Mouse (Mus musculus): ENCODE measurements at regions not wholly inside any gene's neighbourhood (a gene's known extent, or its start where the extent isn't known, plus 50 kb on each side); places are given as distances from the start of the nearest gene placed in this dataset.

DNA sequence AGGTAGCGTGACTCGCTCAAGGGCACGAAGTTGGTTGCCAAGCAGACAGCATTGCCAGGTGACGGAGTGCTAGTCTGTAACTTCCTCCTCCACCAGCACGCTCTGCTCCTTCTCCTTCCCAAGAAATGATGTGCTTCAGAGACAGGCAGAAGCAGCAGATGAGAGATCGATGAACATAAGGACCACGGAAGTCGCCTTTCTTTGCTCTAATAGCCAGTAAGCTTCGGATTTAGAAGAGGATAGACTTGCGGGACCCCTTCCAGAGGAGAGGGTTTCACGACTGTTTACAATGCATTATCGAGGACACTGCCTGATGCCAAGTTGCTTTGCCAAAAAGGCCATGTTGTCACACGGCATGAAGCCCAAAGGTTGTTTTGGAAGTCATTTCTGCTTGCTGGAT lies 199.2 kb downstream of the Spry2 start:
- H3K36me3 ChIP-seq (replicated peaks): no peaks in the 10 kb centered on the region
- no peak overlapping the region for H3K4me3 ChIP-seq (ENCODE audit: low read depth, low read length)
- TF ChIP-seq GATA2 (IDR thresholded peaks at IDR 0.05; ENCODE audit: borderline replicate concordance, low read depth, low read length) (no peak), GATA1 (IDR thresholded peaks at IDR 0.05; ENCODE audit: borderline replicate concordance, low read length) (no peak), TAL1 (conservative IDR thresholded peaks at IDR 0.05; ENCODE audit: low read depth, low read length) (no peak), POLR2AphosphoS5 (IDR thresholded peaks at IDR 0.05; ENCODE audit: insufficient replicate concordance, low read depth, low read length) (no peak), CTCF (IDR thresholded peaks at IDR 0.05; ENCODE audit: low read depth, low read length) (no peak)
- H3K4me1 ChIP-seq (ENCODE audit: insufficient read depth, low read depth, low read length): no peaks in the 10 kb centered on the region
- H3K9me3 ChIP-seq (replicated peaks): peaks cover 23% of the 10 kb centered on the region
- H3K27me3 ChIP-seq (ENCODE audit: insufficient read depth, low read length): no peaks in the 10 kb centered on the region
- ATAC-seq (ENCODE audit: extremely low read depth, insufficient number of reproducible peaks, low FRiP score, poor library complexity, severe bottlenecking) (no peak), DNase-seq (ENCODE audit: low spot score) (no peak)

GRCm38 (mm10) chr14:105694969-105695368 lies 201.7 kb downstream of the Spry2 start:
- no peak overlapping the region for H3K4me3 ChIP-seq (ENCODE audit: low read depth, low read length)
- H3K27me3 ChIP-seq (ENCODE audit: insufficient read depth, low read length): no peaks in the 10 kb centered on the region
- H3K4me1 ChIP-seq (ENCODE audit: insufficient read depth, low read depth, low read length): no peaks in the 10 kb centered on the region
- TF ChIP-seq TAL1 (conservative IDR thresholded peaks at IDR 0.05; ENCODE audit: low read depth, low read length): no peak
- no peak for TF ChIP-seq GATA2 (IDR thresholded peaks at IDR 0.05; ENCODE audit: borderline replicate concordance, low read depth, low read length)
- TF ChIP-seq GATA1 (IDR thresholded peaks at IDR 0.05; ENCODE audit: borderline replicate concordance, low read length): no peak
- no peak for TF ChIP-seq CTCF (IDR thresholded peaks at IDR 0.05; ENCODE audit: low read depth, low read length)
- no peak for ATAC-seq (ENCODE audit: extremely low read depth, insufficient number of reproducible peaks, low FRiP score, poor library complexity, severe bottlenecking)
- H3K36me3 ChIP-seq (replicated peaks): no peaks in the 10 kb centered on the region
- H3K9me3 ChIP-seq (replicated peaks): peaks cover 31% of the 10 kb centered on the region
- DNase-seq (ENCODE audit: low spot score): no peak

DNA sequence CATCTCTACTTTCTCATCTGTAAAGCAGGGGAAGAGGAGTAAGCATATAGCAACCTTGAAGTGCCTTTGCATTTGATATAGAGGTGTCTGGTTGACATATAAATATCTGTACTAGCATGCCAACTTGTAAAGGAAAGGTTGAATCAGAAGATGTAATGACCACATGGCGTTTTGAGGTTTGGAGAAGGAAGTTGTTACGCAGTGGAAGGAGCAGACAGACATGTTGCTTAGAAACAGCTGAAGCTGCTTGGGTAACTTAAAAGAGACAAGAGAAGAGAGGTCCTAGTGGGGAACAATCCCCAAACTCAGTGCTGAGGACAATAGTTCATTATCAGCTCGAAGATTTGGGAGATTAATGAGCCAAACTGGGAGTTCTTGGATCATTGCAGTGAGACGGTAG lies 202.9 kb downstream of the Spry2 start:
- H3K36me3 ChIP-seq (replicated peaks): no peaks in the 10 kb centered on the region
- H3K4me3 ChIP-seq (ENCODE audit: low read depth, low read length): no peak overlapping the region
- H3K9me3 ChIP-seq (replicated peaks): peaks cover 38% of the 10 kb centered on the region
- H3K4me1 ChIP-seq (ENCODE audit: insufficient read depth, low read depth, low read length): no peaks in the 10 kb centered on the region
- TF ChIP-seq POLR2AphosphoS5 (IDR thresholded peaks at IDR 0.05; ENCODE audit: insufficient replicate concordance, low read depth, low read length) (no peak), CTCF (IDR thresholded peaks at IDR 0.05; ENCODE audit: low read depth, low read length) (no peak), GATA2 (IDR thresholded peaks at IDR 0.05; ENCODE audit: borderline replicate concordance, low read depth, low read length) (no peak), TAL1 (conservative IDR thresholded peaks at IDR 0.05; ENCODE audit: low read depth, low read length) (no peak), GATA1 (IDR thresholded peaks at IDR 0.05; ENCODE audit: borderline replicate concordance, low read length) (no peak)
- no peak for ATAC-seq (ENCODE audit: extremely low read depth, insufficient number of reproducible peaks, low FRiP score, poor library complexity, severe bottlenecking)
- DNase-seq (ENCODE audit: low spot score): no peak
- no peaks in the 10 kb centered on the region for H3K27me3 ChIP-seq (ENCODE audit: insufficient read depth, low read length)

GRCm38 (mm10) chr14:105684826-105685465 lies 211.7 kb downstream of the Spry2 start:
- Histone ChIP-seq H3K9me3 (replicated peaks) (peaks cover 35% of the 10 kb centered on the region), H3K36me3 (replicated peaks) (no peaks in the 10 kb centered on the region), H3K4me3 (ENCODE audit: low read depth, low read length) (no peak overlapping the region), H3K4me1 (ENCODE audit: insufficient read depth, low read depth, low read length) (no peaks in the 10 kb centered on the region), H3K27me3 (ENCODE audit: insufficient read depth, low read length) (no peaks in the 10 kb centered on the region)
- ATAC-seq (ENCODE audit: extremely low read depth, insufficient number of reproducible peaks, low FRiP score, poor library complexity, severe bottlenecking) (no peak), DNase-seq (ENCODE audit: low spot score) (no peak)
- TF ChIP-seq CTCF (IDR thresholded peaks at IDR 0.05; ENCODE audit: low read depth, low read length): no peak
- no peak for TF ChIP-seq GATA2 (IDR thresholded peaks at IDR 0.05; ENCODE audit: borderline replicate concordance, low read depth, low read length)
- no peak for TF ChIP-seq GATA1 (IDR thresholded peaks at IDR 0.05; ENCODE audit: borderline replicate concordance, low read length)
- no peak for TF ChIP-seq POLR2AphosphoS5 (IDR thresholded peaks at IDR 0.05; ENCODE audit: insufficient replicate concordance, low read depth, low read length)
- no peak for TF ChIP-seq TAL1 (conservative IDR thresholded peaks at IDR 0.05; ENCODE audit: low read depth, low read length)

- no peaks in the 10 kb centered on the region for H3K36me3 ChIP-seq (replicated peaks)
- H3K27me3 ChIP-seq (ENCODE audit: insufficient read depth, low read length): no peaks in the 10 kb centered on the region
- DNase-seq (ENCODE audit: low spot score) (no peak), ATAC-seq (ENCODE audit: extremely low read depth, insufficient number of reproducible peaks, low FRiP score, poor library complexity, severe bottlenecking) (no peak)
- H3K9me3 ChIP-seq (replicated peaks): peaks cover 33% of the 10 kb centered on the region
- TF ChIP-seq GATA2 (IDR thresholded peaks at IDR 0.05; ENCODE audit: borderline replicate concordance, low read depth, low read length) (no peak), GATA1 (IDR thresholded peaks at IDR 0.05; ENCODE audit: borderline replicate concordance, low read length) (no peak), TAL1 (conservative IDR thresholded peaks at IDR 0.05; ENCODE audit: low read depth, low read length) (no peak), CTCF (IDR thresholded peaks at IDR 0.05; ENCODE audit: low read depth, low read length) (no peak), POLR2AphosphoS5 (IDR thresholded peaks at IDR 0.05; ENCODE audit: insufficient replicate concordance, low read depth, low read length) (no peak)
- no peak overlapping the region for H3K4me3 ChIP-seq (ENCODE audit: low read depth, low read length)
- H3K4me1 ChIP-seq (ENCODE audit: insufficient read depth, low read depth, low read length): no peaks in the 10 kb centered on the region
Observed at GRCm38 (mm10) chr14:105684329-105684728, 212.3 kb downstream of the Spry2 start.

GRCm38 (mm10) chr14:105676646-105676930 lies 220.0 kb downstream of the Spry2 start:
- H3K27me3 ChIP-seq (ENCODE audit: insufficient read depth, low read length): no peaks in the 10 kb centered on the region
- no peaks in the 10 kb centered on the region for H3K36me3 ChIP-seq (replicated peaks)
- H3K9me3 ChIP-seq (replicated peaks): peaks cover 53% of the 10 kb centered on the region
- no peak overlapping the region for H3K4me3 ChIP-seq (ENCODE audit: low read depth, low read length)
- DNase-seq (ENCODE audit: low spot score) (no peak), ATAC-seq (ENCODE audit: extremely low read depth, insufficient number of reproducible peaks, low FRiP score, poor library complexity, severe bottlenecking) (no peak)
- TF ChIP-seq GATA1 (IDR thresholded peaks at IDR 0.05; ENCODE audit: borderline replicate concordance, low read length) (no peak), GATA2 (IDR thresholded peaks at IDR 0.05; ENCODE audit: borderline replicate concordance, low read depth, low read length) (no peak), POLR2AphosphoS5 (IDR thresholded peaks at IDR 0.05; ENCODE audit: insufficient replicate concordance, low read depth, low read length) (no peak), CTCF (IDR thresholded peaks at IDR 0.05; ENCODE audit: low read depth, low read length) (no peak), TAL1 (conservative IDR thresholded peaks at IDR 0.05; ENCODE audit: low read depth, low read length) (no peak)
- no peaks in the 10 kb centered on the region for H3K4me1 ChIP-seq (ENCODE audit: insufficient read depth, low read depth, low read length)
